Mouse (Mus musculus) limb, embryonic 15.5 days (tissue): Measurements from ENCODE around the gene Lrrc59. TPM values are rescaled to one million over a fixed set of nuclear protein-coding genes. Genes with fewer than 3 reads are reported as not detected.
A peak's percentile ranks its signal among the peaks of the same experiment; 100 is the strongest.
"Not testable (repeated sequence)": the region's sequence is repeated elsewhere in the genome, so short reads cannot be mapped to it uniquely, and the experiment has no call there.

Experiments used
- ATAC-seq: fragments of 200-750 bp; cut with Nextera tagmentation; 2 replicates; pipeline ENCODE4 v1.8.0; 2017; ENCODE audit warnings: low read depth, moderate TSS enrichment; ENCODE audit not compliant: insufficient number of reproducible peaks, low FRiP score, low TSS enrichment
- H3K27ac ChIP-seq: fragments of 300-500 bp; sonication (generic); 2 replicates; pipeline ENCODE4 v1.5.1; 2015; ENCODE audit warnings: moderate library complexity, mild to moderate bottlenecking, inconsistent platforms
- H3K27me3 ChIP-seq: fragments of 300-500 bp; sonication (generic); 2 replicates; pipeline ENCODE4 v1.6.1; 2015; ENCODE audit warnings: inconsistent platforms
- H3K36me3 ChIP-seq: fragments of 300-500 bp; sonication (generic); 2 replicates; pipeline ENCODE4 v1.6.1; 2015; ENCODE audit warnings: inconsistent platforms
- H3K4me1 ChIP-seq: fragments of 300-500 bp; sonication (generic); 2 replicates; pipeline ENCODE4 v1.6.1; 2015; ENCODE audit warnings: inconsistent platforms
- H3K4me2 ChIP-seq: fragments of 300-500 bp; sonication (generic); 2 replicates; pipeline ENCODE4 v1.6.1; 2015; ENCODE audit warnings: mild to moderate bottlenecking, inconsistent platforms
- H3K4me3 ChIP-seq: fragments of 300-500 bp; sonication (generic); 2 replicates; pipeline ENCODE4 v1.5.1; 2015; ENCODE audit warnings: mild to moderate bottlenecking, inconsistent platforms
- H3K9ac ChIP-seq: fragments of 300-500 bp; sonication (generic); 2 replicates; pipeline ENCODE4 v1.6.1; 2015; ENCODE audit warnings: inconsistent platforms
- H3K9me3 ChIP-seq: fragments of 300-500 bp; sonication (generic); 2 replicates; pipeline ENCODE4 v1.6.1; 2016; ENCODE audit warnings: inconsistent platforms
- WGBS: fragments of 180-500 bp; shearing (Covaris S2); methylation state at CpG from one replicate; pipeline ENCODE4 v1.1.7; 2015; 5-methylcytosine and 5-hydroxymethylcytosine counted together
- polyA plus RNA-seq: library from polyadenylated mRNA; unstranded; fragments of >200 nt; fragmentation: Nextera tagmentation; extraction: Ambion mirVana; gene quantifications from 2 replicates; pipeline ENCODE4 v1.2.1, GENCODE M21; 2015

The Lrrc59 gene
- polyA plus RNA-seq, 1 experiment from 2014 or later, result 231 TPM

DNA sequence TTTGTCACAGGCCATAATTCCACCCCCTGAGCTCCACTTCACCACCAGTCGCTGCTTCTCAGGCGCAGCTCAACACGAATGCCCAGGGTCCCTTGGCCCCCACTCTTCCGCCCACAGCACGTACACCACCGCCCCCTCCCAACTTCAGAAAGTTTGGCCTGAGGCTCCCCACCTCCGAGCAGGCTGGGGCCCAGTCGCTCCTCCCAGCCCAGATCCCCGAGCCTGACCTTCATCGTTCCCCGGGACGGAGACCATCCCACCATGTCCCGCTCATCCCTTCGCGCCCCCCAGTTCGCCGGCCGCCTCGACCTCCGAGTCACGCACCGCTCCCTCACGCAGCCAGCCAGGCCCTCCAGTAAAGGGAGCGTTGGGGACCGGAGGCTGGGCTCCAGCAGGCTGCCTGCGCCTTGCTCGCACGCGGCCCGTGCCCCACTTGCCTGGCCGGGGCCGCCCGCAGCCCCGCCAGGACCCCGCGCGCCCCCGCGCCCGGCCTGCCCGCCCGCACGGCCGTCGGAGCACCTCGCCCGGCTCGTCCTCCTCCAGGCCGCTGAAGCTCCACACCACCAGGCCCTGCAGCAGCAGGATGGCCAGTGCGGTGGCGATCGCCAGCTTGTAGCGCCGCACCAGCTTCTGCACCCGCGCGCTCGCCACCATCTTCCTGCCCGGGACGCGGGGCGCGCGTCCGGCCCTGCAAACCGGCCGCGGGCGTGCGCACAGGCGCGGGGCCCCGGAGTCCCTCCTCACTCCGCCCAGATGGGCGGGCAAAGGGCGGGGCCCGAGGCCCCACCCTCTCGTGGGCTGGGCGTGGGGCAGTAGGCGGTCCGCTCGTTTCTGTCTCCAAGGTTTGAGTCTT lies 47.4 kb downstream of the Lrrc59 start, which contains the start of gene Xylt2:
TSS of gene Xylt2 (minus strand) at position 762 of the 853 bp plus-strand sequence.
- peak within 1 kb of the TSS; percentile 99 for H3K9ac ChIP-seq
- WGBS, result under 1% methylated on average over 82 of the region's 82 CpGs

DNA sequence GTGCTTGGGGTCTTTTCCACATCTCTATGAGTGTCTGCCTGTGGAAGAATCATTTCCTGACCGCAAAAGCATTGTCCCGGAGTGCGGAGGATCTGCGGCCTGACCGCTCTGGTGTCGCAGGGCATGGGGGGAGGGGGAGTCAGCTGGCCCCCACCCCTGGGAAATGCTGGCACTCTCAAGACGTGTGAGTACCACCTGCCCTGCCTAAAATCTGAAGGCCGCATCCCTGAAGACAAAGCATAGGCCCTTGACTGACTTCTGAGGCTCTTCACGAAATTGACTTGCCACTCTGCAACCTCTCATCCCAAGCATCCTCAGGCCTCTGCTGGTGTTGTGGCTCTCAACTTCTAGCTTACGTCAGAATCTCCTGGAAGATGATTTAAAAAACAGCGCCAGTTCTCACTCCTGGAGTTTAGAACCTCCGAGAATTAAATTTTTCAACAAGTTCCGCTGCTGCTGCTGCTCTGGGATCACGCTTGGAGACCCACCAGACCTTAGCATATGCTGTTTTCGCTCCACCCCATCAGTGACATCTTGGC lies 48.1 kb downstream of the Lrrc59 start:
- H3K36me3 ChIP-seq, result no peaks in the 10 kb centered on the region
- peak overlapping the region; percentile 75 for H3K4me2 ChIP-seq
- H3K27me3 ChIP-seq, result no peaks in the 10 kb centered on the region
- peak overlapping the region; percentile 97 for H3K4me3 ChIP-seq
- peak overlapping the region; percentile 94 for H3K27ac ChIP-seq
- no peaks in the 10 kb centered on the region for H3K9me3 ChIP-seq
- 25% methylated on average over 15 of the region's 15 CpGs for whole genome bisulfite sequencing
- H3K4me1 ChIP-seq, result peaks cover 30% of the 10 kb centered on the region
- H3K9ac ChIP-seq, result peak overlapping the region; percentile 99; the same call in 1 of the 2 replicates
- ATAC-seq, result no peak

More for the DNA sequence above, 47.4 kb downstream of the Lrrc59 start, which contains the start of gene Xylt2:
- H3K4me2 ChIP-seq, result peak within 1 kb of the TSS; percentile 75
- H3K4me1 ChIP-seq, result peaks cover 30% of the 10 kb centered on the region
- peak; percentile 94 for ATAC-seq
- H3K36me3 ChIP-seq, result no peaks in the 10 kb centered on the region; the same call in 1 of the 2 replicates
- peak within 1 kb of the TSS; percentile 97 for H3K4me3 ChIP-seq
- H3K9me3 ChIP-seq, result no peaks in the 10 kb centered on the region
- H3K27ac ChIP-seq, result peak within 1 kb of the TSS; percentile 94
- no peaks in the 10 kb centered on the region for H3K27me3 ChIP-seq

DNA sequence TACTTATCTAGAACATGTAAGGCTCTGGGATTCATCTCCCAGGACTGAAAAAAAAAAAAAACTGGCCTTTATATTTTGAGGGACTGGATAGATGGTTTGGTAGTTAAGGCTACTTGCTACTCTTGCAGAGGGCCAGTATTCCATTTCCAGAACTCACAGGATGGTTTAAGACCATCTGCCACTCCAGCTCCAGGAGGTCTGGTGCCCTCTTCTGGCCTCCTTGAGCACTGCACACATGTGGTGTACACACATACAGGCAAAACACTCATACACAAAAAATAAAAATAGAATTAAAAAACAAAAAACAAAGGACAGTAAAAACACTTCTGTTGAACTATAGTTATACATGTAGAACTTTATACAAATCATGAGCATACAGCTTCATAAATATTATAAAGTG lies 51.1 kb downstream of the Lrrc59 start:
- Histone ChIP-seq H3K36me3 (no peaks in the 10 kb centered on the region), H3K27me3 (no peaks in the 10 kb centered on the region), H3K4me2 (no peak overlapping the region), H3K9ac (no peak overlapping the region), H3K9me3 (no peaks in the 10 kb centered on the region), H3K4me3 (no peak overlapping the region), H3K27ac (no peak overlapping the region), H3K4me1 (peaks cover 19% of the 10 kb centered on the region)
- ATAC-seq, result no peak

DNA sequence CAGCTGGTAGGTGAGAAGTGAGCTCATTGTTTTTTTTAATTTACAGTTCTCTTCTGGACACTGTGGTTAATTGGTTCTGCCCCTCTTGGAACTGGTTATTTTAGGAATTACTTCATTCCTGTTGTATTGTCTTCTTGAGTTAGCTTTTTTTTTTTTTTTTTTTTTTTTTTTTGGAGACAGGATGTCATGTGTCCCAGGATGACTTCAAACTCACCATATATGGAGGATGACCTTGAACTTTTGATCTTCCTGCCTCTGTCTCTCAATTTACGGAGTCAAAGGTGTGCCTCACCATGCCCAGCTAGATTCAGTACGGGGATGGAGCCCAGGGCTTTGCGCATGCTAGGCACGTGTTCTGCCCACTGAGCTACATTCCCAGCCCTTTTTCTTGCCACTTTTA lies 52.1 kb downstream of the Lrrc59 start:
- H3K27ac ChIP-seq, result no peak overlapping the region
- no peak overlapping the region for H3K4me2 ChIP-seq
- no peaks in the 10 kb centered on the region for H3K36me3 ChIP-seq
- no peaks in the 10 kb centered on the region for H3K27me3 ChIP-seq
- WGBS, result 77% methylated on average over 4 of the region's 4 CpGs
- H3K9me3 ChIP-seq, result no peaks in the 10 kb centered on the region
- H3K4me3 ChIP-seq, result no peak overlapping the region
- ATAC-seq, result no peak
- peaks cover 9% of the 10 kb centered on the region for H3K4me1 ChIP-seq
- no peak overlapping the region for H3K9ac ChIP-seq

DNA sequence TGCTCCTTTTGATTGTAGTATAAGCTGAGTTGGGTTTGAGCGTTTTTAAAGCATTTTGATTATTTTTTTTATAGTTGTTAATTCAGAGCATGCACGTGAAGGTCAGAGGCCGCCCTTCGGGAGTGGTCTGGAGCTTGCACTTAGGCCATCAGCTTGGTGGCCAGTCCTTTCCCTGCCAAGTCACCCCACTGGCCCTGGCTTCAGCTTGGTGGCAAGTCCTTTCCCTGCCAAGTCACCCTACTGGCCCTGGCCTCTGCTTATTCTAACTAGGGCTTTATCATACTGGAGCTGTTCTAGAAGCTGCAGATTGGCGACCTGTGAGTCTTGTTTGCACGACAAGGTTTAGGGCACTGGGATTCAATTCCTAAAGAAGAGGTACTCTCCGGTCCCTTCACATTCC lies 52.9 kb downstream of the Lrrc59 start:
- ATAC-seq, result no peak
- WGBS, result 74% methylated on average over 7 of the region's 7 CpGs
- H3K9ac ChIP-seq, result no peak overlapping the region

DNA sequence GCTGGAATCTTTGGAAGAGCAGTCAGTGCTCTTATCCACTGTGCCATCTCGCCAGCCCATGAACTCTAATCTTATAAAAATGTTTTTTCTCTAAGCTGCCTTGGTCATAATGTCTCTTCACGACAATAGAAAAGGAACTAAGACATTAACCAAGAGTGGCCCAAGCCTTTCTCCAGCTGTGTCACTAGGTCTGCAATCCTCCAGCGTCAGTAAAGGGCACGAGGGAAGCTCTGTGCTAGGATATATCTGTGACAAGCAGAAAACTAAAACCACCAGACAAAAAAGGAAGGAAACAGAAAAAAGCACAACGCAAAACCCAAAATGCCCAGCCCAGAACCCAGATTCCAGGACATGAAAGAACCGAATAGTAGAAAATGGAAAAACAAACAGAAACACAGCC lies 57.6 kb downstream of the Lrrc59 start:
- Histone ChIP-seq H3K9me3 (no peaks in the 10 kb centered on the region), H3K4me3 (no peak overlapping the region), H3K27ac (no peak overlapping the region), H3K9ac (no peak overlapping the region), H3K36me3 (no peaks in the 10 kb centered on the region), H3K27me3 (no peaks in the 10 kb centered on the region), H3K4me1 (no peaks in the 10 kb centered on the region), H3K4me2 (no peak overlapping the region)
- ATAC-seq, result no peak
- 81% methylated on average over 6 of the region's 6 CpGs for WGBS

More for the DNA sequence above, 52.9 kb downstream of the Lrrc59 start:
- Histone ChIP-seq H3K27me3 (no peaks in the 10 kb centered on the region), H3K36me3 (no peaks in the 10 kb centered on the region), H3K27ac (no peak overlapping the region), H3K4me3 (no peak overlapping the region), H3K4me2 (no peak overlapping the region), H3K4me1 (peaks cover 8% of the 10 kb centered on the region), H3K9me3 (no peaks in the 10 kb centered on the region)

DNA sequence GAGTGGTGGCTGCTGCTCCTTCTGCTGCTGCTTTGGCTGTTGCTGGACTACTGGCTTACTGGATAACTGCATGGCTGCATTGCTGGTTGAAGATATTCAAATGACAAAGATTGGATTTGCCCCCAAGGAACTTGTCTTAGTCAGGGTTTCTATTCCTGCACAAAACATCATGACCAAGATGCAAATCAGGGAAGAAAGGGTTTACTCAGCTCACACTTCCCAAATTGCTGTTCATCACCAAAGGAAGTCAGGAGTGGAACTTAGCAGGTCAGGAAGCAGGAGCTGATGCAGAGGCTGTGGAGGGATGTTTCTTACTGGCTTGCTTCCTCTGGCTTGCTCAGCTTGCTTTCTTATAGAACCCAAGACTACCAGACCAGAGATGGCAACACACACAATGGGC lies 62.9 kb downstream of the Lrrc59 start:
- not testable (repeated sequence) for H3K4me1 ChIP-seq, H3K9me3 ChIP-seq, H3K27ac ChIP-seq, H3K27me3 ChIP-seq, H3K4me2 ChIP-seq, H3K4me3 ChIP-seq, ATAC-seq, H3K9ac ChIP-seq, H3K36me3 ChIP-seq

Other genes with a start within 250 kb of the Lrrc59 start
- gene Abcc3, start 236.8 kb upstream of the Lrrc59 start, polyA plus RNA-seq, result 1.3 and 1.6 TPM in 2 replicates
- 27.7 and 30.8 TPM in 2 replicates for gene Cacna1g, start 155.6 kb upstream of the Lrrc59 start, polyA plus RNA-seq
- 0.27 TPM in 2 replicates for gene Spata20, start 143.6 kb upstream of the Lrrc59 start, polyA plus RNA-seq
- 10.3 and 11.1 TPM in 2 replicates for gene Epn3, start 129.8 kb upstream of the Lrrc59 start, polyA plus RNA-seq
- gene Mycbpap, start 108.0 kb upstream of the Lrrc59 start, polyA plus RNA-seq, result 1.5 and 1.6 TPM in 2 replicates
- 3.6 and 3.7 TPM in 2 replicates for gene Rsad1, start 80.5 kb upstream of the Lrrc59 start, polyA plus RNA-seq
- gene Chad, start 64.7 kb upstream of the Lrrc59 start, polyA plus RNA-seq, result 22.7 and 31.1 TPM in 2 replicates
- 6.2 and 6.3 TPM in 2 replicates for gene Acsf2, start 27.9 kb upstream of the Lrrc59 start, polyA plus RNA-seq
- 126 and 128 TPM in 2 replicates for gene Mrpl27, start 24.0 kb downstream of the Lrrc59 start, polyA plus RNA-seq
- 13.6 and 14.0 TPM in 2 replicates for gene Eme1, start 24.2 kb downstream of the Lrrc59 start, polyA plus RNA-seq
- gene Xylt2, start 47.7 kb downstream of the Lrrc59 start, polyA plus RNA-seq, result 19.9 and 22.5 TPM in 2 replicates
- gene Gm11541, start 74.7 kb downstream of the Lrrc59 start, polyA plus RNA-seq, result 0.19 and 0.27 TPM in 2 replicates
- gene Cdc34b, start 112.0 kb downstream of the Lrrc59 start, polyA plus RNA-seq, result not detected in 2 replicates
- not detected in 2 replicates for gene Tmem92, start 152.9 kb downstream of the Lrrc59 start, polyA plus RNA-seq